Mouse (Mus musculus): ENCODE data around the gene Col28a1.
"Not testable (repeated sequence)": the region's sequence is repeated elsewhere in the genome, so short reads cannot be mapped to it uniquely, and the experiment has no call there.

- TF ChIP-seq CTCF (IDR thresholded peaks at IDR 0.05; ENCODE audit: low read depth), result peak; percentile 36; the same call in 1 of the 2 replicates
- TF ChIP-seq EP300 (optimal IDR thresholded peaks at IDR 0.05), result not testable (repeated sequence)
These were observed 209.3 kb downstream of the Col28a1 start for GRCm38 (mm10) chr6:7982958-7983645.
